In genomic region chr12:70588234-70588633, GRCm38 (mm10) we compare ENCODE assay signal across 14 mouse cellular contexts.
A peak's percentile ranks its signal among the peaks of the same experiment; 100 is the strongest.
DNase-seq lines count a peak whose midpoint lies in the region; ATAC-seq and TF ChIP-seq lines count a peak whose summit lies in the region.
"Had no signal": no experiment of that assay in that cellular context is flagged by ENCODE, and none has a peak within 500 bp of the region (broad histone marks: within the 10 kb centered on the region; RNA-seq: fewer than 3 reads in every experiment).

No protein-coding gene starts in this region.

- H3K4me3 ChIP-seq in lung, adult 2 months (replicated peaks; ENCODE audit: extremely low read depth, low read depth, low read length) = no peak overlapping the region
- H3K4me3 ChIP-seq in kidney, embryonic 16.5 days (ENCODE audit: low read length) = no peak overlapping the region
- H3K4me3 ChIP-seq in hindbrain, embryonic 14.5 days (replicated peaks; ENCODE audit: low read length) = no peak overlapping the region
- H3K4me3 ChIP-seq: forebrain, embryonic 13.5 days; heart, embryonic 12.5 days; limb, embryonic 10.5 days; liver, embryonic 13.5 days; neural tube, embryonic 13.5 days had no signal

- peak; percentile 21 for DNase-seq in lung, adult 2 months
- no peak for DNase-seq in lung, postnatal 4 days
- DNase-seq in embryo, embryonic 10.5 days (ENCODE audit: low spot score) = peak; percentile 48
- peak; percentile 51 for DNase-seq in yolk sac, embryonic 10.5 days (ENCODE audit: low spot score)
- no peak for DNase-seq in cerebellum, postnatal 36 days
- DNase-seq in hindbrain, embryonic 14.5 days (ENCODE audit: low spot score) = no peak
- DNase-seq: cerebellum, adult 9-10 months; liver, embryonic 13.5 days had no signal

- no peaks in the 10 kb centered on the region for H3K9me3 ChIP-seq in kidney, embryonic 16.5 days (ENCODE audit: low read length)
- H3K9me3 ChIP-seq in hindbrain, embryonic 14.5 days (ENCODE audit: control insufficient read depth, low read length) = no peaks in the 10 kb centered on the region
- H3K9me3 ChIP-seq: forebrain, embryonic 13.5 days; heart, embryonic 12.5 days; limb, embryonic 10.5 days; liver, embryonic 13.5 days; neural tube, embryonic 13.5 days had no signal

- TF ChIP-seq POLR2A in lung, adult 2 months (IDR thresholded peaks at IDR 0.05; ENCODE audit: borderline replicate concordance, extremely low read depth, low read depth, low read length) = no peak

- H3K27ac ChIP-seq in kidney, embryonic 16.5 days (ENCODE audit: low read length) = peak overlapping the region; percentile 14; the same call in 1 of the 2 replicates
- H3K27ac ChIP-seq in hindbrain, embryonic 14.5 days = no peak overlapping the region
- H3K27ac ChIP-seq: forebrain, embryonic 13.5 days; limb, embryonic 10.5 days; liver, embryonic 13.5 days; neural tube, embryonic 13.5 days had no signal

- no peak for TF ChIP-seq CTCF in lung, adult 2 months (IDR thresholded peaks at IDR 0.05; ENCODE audit: insufficient read depth, low read length)

- ATAC-seq in kidney, embryonic 16.5 days (ENCODE audit: low FRiP score, low TSS enrichment) = 0 out of 2 replicates have a peak, but pooled peaks have one; percentile 23
- ATAC-seq in hindbrain, embryonic 14.5 days (ENCODE audit: low FRiP score) = no peak
- ATAC-seq: CD4-positive, CD25-positive, alpha-beta regulatory T cell, adult 4 months; forebrain, embryonic 13.5 days had no signal

- 31% methylated on average over 3 of the region's 3 CpGs for WGBS in lung, adult 2 months
- WGBS in kidney, embryonic 16.5 days = 34% methylated on average over 3 of the region's 3 CpGs
- WGBS in hindbrain, embryonic 14.5 days = 63% methylated on average over 3 of the region's 3 CpGs

- no peak overlapping the region for H3K9ac ChIP-seq in kidney, embryonic 16.5 days (replicated peaks; ENCODE audit: low read length)
- H3K9ac ChIP-seq in hindbrain, embryonic 14.5 days = no peak overlapping the region
- H3K9ac ChIP-seq: forebrain, embryonic 13.5 days; heart, embryonic 12.5 days; liver, embryonic 13.5 days; neural tube, embryonic 13.5 days had no signal

- no peaks in the 10 kb centered on the region for H3K27me3 ChIP-seq in kidney, embryonic 16.5 days (ENCODE audit: insufficient read depth, low read length)
- H3K27me3 ChIP-seq in hindbrain, embryonic 14.5 days (ENCODE audit: control insufficient read depth, insufficient read depth, low read length) = no peaks in the 10 kb centered on the region
- H3K27me3 ChIP-seq: forebrain, embryonic 13.5 days; heart, embryonic 12.5 days; liver, embryonic 13.5 days; neural tube, embryonic 13.5 days had no signal

- no peaks in the 10 kb centered on the region for H3K36me3 ChIP-seq in kidney, embryonic 16.5 days (ENCODE audit: insufficient read depth, low read length)
- H3K36me3 ChIP-seq in hindbrain, embryonic 14.5 days (replicated peaks; ENCODE audit: control insufficient read depth, insufficient read depth) = no peaks in the 10 kb centered on the region
- H3K36me3 ChIP-seq: heart, embryonic 12.5 days; limb, embryonic 10.5 days; liver, embryonic 13.5 days; neural tube, embryonic 13.5 days had no signal

- no peak overlapping the region for H3K4me2 ChIP-seq in kidney, embryonic 16.5 days (replicated peaks; ENCODE audit: low read depth, low read length)
- no peak overlapping the region for H3K4me2 ChIP-seq in hindbrain, embryonic 14.5 days (replicated peaks)
- H3K4me2 ChIP-seq: forebrain, embryonic 13.5 days; heart, embryonic 12.5 days; liver, embryonic 13.5 days; neural tube, embryonic 13.5 days had no signal

- H3K4me1 ChIP-seq in lung, adult 2 months (ENCODE audit: control insufficient read depth, insufficient read depth, low read length) = peaks cover 12% of the 10 kb centered on the region
- H3K4me1 ChIP-seq in kidney, embryonic 16.5 days (ENCODE audit: insufficient read depth, low read length) = peaks cover 15% of the 10 kb centered on the region; the same call in 1 of the 2 replicates
- H3K4me1 ChIP-seq in hindbrain, embryonic 14.5 days (replicated peaks; ENCODE audit: control insufficient read depth, insufficient read depth, low read length) = no peaks in the 10 kb centered on the region
- H3K4me1 ChIP-seq: forebrain, embryonic 13.5 days; liver, embryonic 13.5 days had no signal

Comparison
In these comparisons a context has a peak if more than half of its experiments do, and no peak if none do; other contexts are left out.
1. DNase-seq: peak in lung, adult 2 months (single experiment), embryo, embryonic 10.5 days (single experiment) and yolk sac, embryonic 10.5 days (single experiment); none in lung, postnatal 4 days (0 of 2), cerebellum, postnatal 36 days (0 of 2) and hindbrain, embryonic 14.5 days (single experiment).